Mouse (Mus musculus): ENCODE measurements around the gene Mob3a.

Gene Mob3a

GRCm38 (mm10) chr10:80701721-80702535 is at the start of gene Mob3a, which contains the start of gene Izumo4:
Gene Mob3a (minus strand): TSS chr10:80701977.
Gene Izumo4 (plus strand): TSS chr10:80702184.
- DNase-seq (ENCODE audit: low read depth, low spot score), result peak; percentile 99

- DNase-seq (ENCODE audit: low read depth, low spot score), result peak; percentile 87
Measured at GRCm38 (mm10) chr10:80751188-80751832, 49.5 kb upstream of the Mob3a start.

GRCm38 (mm10) chr10:80748609-80749008 is 46.8 kb upstream of the Mob3a start:
- DNase-seq (ENCODE audit: low read depth, low spot score), result no peak

- DNase-seq (ENCODE audit: low read depth, low spot score), result no peak
Measured at GRCm38 (mm10) chr10:80747410-80747809, 45.6 kb upstream of the Mob3a start.

- no peak for DNase-seq (ENCODE audit: low read depth, low spot score)
Measured at GRCm38 (mm10) chr10:80744262-80744661, 42.5 kb upstream of the Mob3a start.

- peak; percentile 100 for DNase-seq (ENCODE audit: low read depth, low spot score)
Measured at GRCm38 (mm10) chr10:80742180-80742978, 40.6 kb upstream of the Mob3a start, which contains the start of gene Ap3d1. Gene Ap3d1 (minus strand): TSS chr10:80742264.

- no peak for DNase-seq (ENCODE audit: low read depth, low spot score)
Measured at GRCm38 (mm10) chr10:80741634-80742179, 39.9 kb upstream of the Mob3a start.

- DNase-seq (ENCODE audit: low read depth, low spot score), result no peak
Measured at GRCm38 (mm10) chr10:80741146-80741545, 39.4 kb upstream of the Mob3a start.

- DNase-seq (ENCODE audit: low read depth, low spot score), result no peak
Measured at GRCm38 (mm10) chr10:80738657-80739056, 36.9 kb upstream of the Mob3a start.

GRCm38 (mm10) chr10:80736731-80737130 is 35.0 kb upstream of the Mob3a start:
- DNase-seq (ENCODE audit: low read depth, low spot score), result no peak

GRCm38 (mm10) chr10:80732611-80733101 is 30.9 kb upstream of the Mob3a start:
- no peak for DNase-seq (ENCODE audit: low read depth, low spot score)

- no peak for DNase-seq (ENCODE audit: low read depth, low spot score)
Measured at GRCm38 (mm10) chr10:80727369-80728127, 25.8 kb upstream of the Mob3a start.

- DNase-seq (ENCODE audit: low read depth, low spot score), result no peak
Measured at GRCm38 (mm10) chr10:80717281-80717680, 15.5 kb upstream of the Mob3a start.

- DNase-seq (ENCODE audit: low read depth, low spot score), result no peak
Measured at GRCm38 (mm10) chr10:80710834-80711233, 9.1 kb upstream of the Mob3a start.

- no peak for DNase-seq (ENCODE audit: low read depth, low spot score)
Measured at GRCm38 (mm10) chr10:80705479-80705878, 3.7 kb upstream of the Mob3a start.

- DNase-seq (ENCODE audit: low read depth, low spot score), result no peak
Measured at GRCm38 (mm10) chr10:80705033-80705432, 3.3 kb upstream of the Mob3a start.

- no peak for DNase-seq (ENCODE audit: low read depth, low spot score)
Measured at GRCm38 (mm10) chr10:80704418-80704817, 2.6 kb upstream of the Mob3a start.

GRCm38 (mm10) chr10:80703643-80704042 is 1.9 kb upstream of the Mob3a start:
- no peak for DNase-seq (ENCODE audit: low read depth, low spot score)

- DNase-seq (ENCODE audit: low read depth, low spot score), result peak; percentile 89
Measured at GRCm38 (mm10) chr10:80702536-80703390, 986 bp upstream of the Mob3a start.

- no peak for DNase-seq (ENCODE audit: low read depth, low spot score)
Measured at GRCm38 (mm10) chr10:80700732-80701131, 1.0 kb downstream of the Mob3a start.

Measured in telencephalon, adult 2 months (tissue).